Mouse (Mus musculus) embryonic facial prominence, embryonic 11.5 days (tissue): ENCODE measurements around the gene Haao. TPM values are rescaled to one million over a fixed set of nuclear protein-coding genes. Genes with fewer than 3 reads are reported as not detected.

Source experiments
- ATAC-seq: fragments of 200-750 bp; cut with Nextera tagmentation; replicated peaks from 2 replicates; pipeline ENCODE4 v1.8.0; 2017; ENCODE audit warnings: low read depth; ENCODE audit not compliant: insufficient number of reproducible peaks, low FRiP score, low TSS enrichment
- DNase-seq: peaks from one replicate; pipeline ENCODE4 v3.0.0-alpha.2; 2015; ENCODE audit warnings: low spot score
- H3K27ac ChIP-seq: fragments of 300-500 bp; sonication (generic); replicated peaks from 2 replicates; pipeline ENCODE4 v1.5.1; 2014; ENCODE audit warnings: mild to moderate bottlenecking, low read depth, low read length, control low read depth
- H3K27me3 ChIP-seq: fragments of 300-500 bp; sonication (generic); 2 replicates; pipeline ENCODE4 v1.6.1; 2014; ENCODE audit warnings: mild to moderate bottlenecking, low read length, moderate library complexity, mixed read lengths; ENCODE audit not compliant: control insufficient read depth, insufficient read depth
- H3K36me3 ChIP-seq: fragments of 300-500 bp; sonication (generic); replicated peaks from 2 replicates; pipeline ENCODE4 v1.6.1; 2014; ENCODE audit warnings: low read depth, mild to moderate bottlenecking, low read length, moderate library complexity, mixed read lengths; ENCODE audit not compliant: control insufficient read depth, insufficient read depth
- H3K4me1 ChIP-seq: fragments of 300-500 bp; sonication (generic); 2 replicates; pipeline ENCODE4 v1.6.1; 2014; ENCODE audit warnings: low read length, mixed read lengths; ENCODE audit not compliant: control insufficient read depth, insufficient read depth
- H3K4me2 ChIP-seq: fragments of 300-500 bp; sonication (generic); 2 replicates; pipeline ENCODE4 v1.6.1; 2014; ENCODE audit warnings: low read depth, mild to moderate bottlenecking, control low read depth, low read length, moderate library complexity
- H3K4me3 ChIP-seq: fragments of 300-500 bp; sonication (generic); 2 replicates; pipeline ENCODE4 v1.5.1; 2014; ENCODE audit warnings: low read depth, low read length, control low read depth
- H3K9ac ChIP-seq: fragments of 300-500 bp; sonication (generic); replicated peaks from 2 replicates; pipeline ENCODE4 v1.6.1; 2014; ENCODE audit warnings: mild to moderate bottlenecking, control low read depth, low read length
- H3K9me3 ChIP-seq: fragments of 300-500 bp; sonication (generic); replicated peaks from 2 replicates; pipeline ENCODE4 v1.6.1; 2016; ENCODE audit warnings: mild to moderate bottlenecking, low read length, inconsistent platforms, mixed read lengths; ENCODE audit not compliant: control insufficient read depth
- WGBS: fragments of 180-500 bp; shearing (Covaris S2); extraction: QIAGEN DNeasy Blood & Tissue Kit; methylation state at CpG from one replicate; pipeline ENCODE4 v1.1.7; 2014; 5-methylcytosine and 5-hydroxymethylcytosine counted together
- polyA plus RNA-seq: library from polyadenylated mRNA; unstranded; fragments of >200 nt; fragmentation: Nextera tagmentation; extraction: Ambion mirVana; gene quantifications from 2 replicates; pipeline ENCODE4 v1.2.1, GENCODE M21; 2014

Gene Haao
- polyA plus RNA-seq, 1 experiment from 2014 or later = 0.39 TPM

DNA sequence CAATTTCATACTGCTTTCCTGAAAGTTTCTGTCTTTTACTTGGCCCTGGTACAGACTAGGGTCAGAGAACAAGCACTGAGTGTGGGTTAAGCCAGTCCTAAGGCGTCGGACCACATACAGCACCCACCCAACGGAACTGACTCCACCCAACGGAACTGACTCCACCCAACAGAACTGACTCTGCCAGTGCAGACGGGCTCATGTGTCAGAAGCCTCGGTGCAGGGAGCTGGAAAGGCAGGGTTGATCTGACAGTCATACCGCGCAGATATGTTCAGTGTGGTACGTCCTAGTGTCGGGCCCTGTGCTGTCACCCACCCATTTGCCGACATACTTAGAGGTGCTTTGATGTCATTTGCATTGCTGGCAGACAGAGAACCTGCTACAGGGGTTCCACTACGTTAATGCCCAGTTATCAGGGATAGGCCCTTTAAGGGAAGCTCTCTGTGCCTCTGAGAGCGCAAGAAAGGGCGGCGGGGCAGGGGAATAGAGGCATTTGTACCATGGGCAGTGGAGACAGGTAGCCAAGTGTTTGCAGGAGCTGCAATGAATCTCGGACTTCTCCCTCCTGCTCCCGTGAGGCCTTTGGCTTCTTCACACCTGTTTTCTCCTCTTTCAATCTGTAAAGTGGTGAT lies 38.5 kb downstream of the Haao start:
- no peak overlapping the region for H3K4me2 ChIP-seq

DNA sequence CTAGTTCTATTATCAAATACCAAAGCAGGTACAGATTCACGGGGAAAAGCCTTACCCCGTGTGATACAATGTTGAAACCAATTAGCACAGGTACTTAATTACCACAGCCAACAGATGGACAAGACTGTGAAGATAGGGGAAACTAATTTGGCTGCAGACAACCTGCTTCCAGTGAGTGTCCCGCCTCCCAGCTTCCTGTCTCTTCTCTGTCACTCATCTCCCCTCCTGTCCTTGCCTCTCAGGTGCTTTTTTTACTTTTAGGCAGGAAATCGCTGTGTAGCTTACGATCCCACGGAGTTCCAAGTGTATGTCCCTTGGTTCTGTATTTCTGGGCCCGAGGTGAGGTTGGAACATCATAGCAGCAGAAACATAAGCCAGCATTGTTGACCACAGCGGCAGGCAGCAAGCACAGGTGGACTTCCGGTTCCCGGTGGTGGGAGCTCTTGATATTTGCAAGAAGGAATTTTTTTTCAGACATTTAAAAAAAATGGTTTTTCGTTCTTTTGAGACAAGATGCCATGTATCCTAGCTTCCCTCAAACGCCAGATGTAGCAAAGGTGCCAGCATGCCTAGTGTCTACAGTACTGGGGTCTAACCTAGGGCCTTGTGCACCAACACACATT lies 39.2 kb downstream of the Haao start:
- Histone ChIP-seq H3K4me3 (no peak overlapping the region), H3K4me2 (no peak overlapping the region), H3K9ac (no peak overlapping the region), H3K27ac (no peak overlapping the region), H3K27me3 (no peaks in the 10 kb centered on the region), H3K9me3 (no peaks in the 10 kb centered on the region), H3K36me3 (no peaks in the 10 kb centered on the region), H3K4me1 (no peaks in the 10 kb centered on the region)
- 87% methylated on average over 12 of the region's 12 CpGs for WGBS
- ATAC-seq (no peak), DNase-seq (no peak)

More for the DNA sequence above, 38.5 kb downstream of the Haao start:
- no peaks in the 10 kb centered on the region for H3K36me3 ChIP-seq
- H3K27me3 ChIP-seq = no peaks in the 10 kb centered on the region
- no peak overlapping the region for H3K4me3 ChIP-seq
- WGBS = 89% methylated on average over 17 of the region's 17 CpGs
- DNase-seq (no peak), ATAC-seq (0 out of 2 replicates have a peak, but pooled peaks have one; percentile 41)
- H3K9me3 ChIP-seq = no peaks in the 10 kb centered on the region
- no peak overlapping the region for H3K9ac ChIP-seq
- H3K27ac ChIP-seq = no peak overlapping the region
- no peaks in the 10 kb centered on the region for H3K4me1 ChIP-seq

DNA sequence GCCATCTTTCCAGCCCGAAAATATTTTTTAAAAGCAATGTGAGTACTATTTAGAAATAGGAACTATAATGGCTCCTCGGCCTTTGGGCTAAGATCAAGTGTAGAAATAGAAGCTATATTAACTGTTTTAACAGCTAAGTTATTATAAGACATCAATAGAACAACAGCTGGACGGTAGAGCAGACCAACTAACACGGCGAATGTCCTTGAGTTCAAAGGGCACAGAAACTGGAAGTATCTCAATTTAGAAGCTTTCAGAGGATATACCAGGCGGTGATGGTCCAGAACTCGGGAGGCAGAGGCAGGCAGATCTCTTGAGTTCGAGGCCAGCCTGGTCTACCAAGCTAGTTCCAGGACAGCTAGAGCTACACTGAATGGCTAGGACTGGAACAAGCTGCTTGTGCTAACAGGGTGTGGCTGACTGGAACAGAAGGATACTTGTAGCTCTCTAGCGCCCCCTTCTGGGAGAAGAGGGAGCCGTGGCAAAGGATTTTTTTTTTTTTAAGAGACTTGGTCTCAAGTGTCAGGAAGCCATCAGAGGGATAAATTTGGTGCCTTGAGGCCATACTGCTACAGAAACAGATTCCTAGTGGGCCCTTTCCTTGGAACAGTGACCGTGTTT lies 39.9 kb downstream of the Haao start:
- Histone ChIP-seq H3K4me2 (no peak overlapping the region), H3K4me3 (no peak overlapping the region), H3K4me1 (no peaks in the 10 kb centered on the region), H3K9me3 (no peaks in the 10 kb centered on the region), H3K27me3 (no peaks in the 10 kb centered on the region), H3K9ac (no peak overlapping the region), H3K36me3 (no peaks in the 10 kb centered on the region), H3K27ac (no peak overlapping the region)
- DNase-seq (peak; percentile 75), ATAC-seq (no peak)
- 72% methylated on average over 11 of the region's 11 CpGs for WGBS

DNA sequence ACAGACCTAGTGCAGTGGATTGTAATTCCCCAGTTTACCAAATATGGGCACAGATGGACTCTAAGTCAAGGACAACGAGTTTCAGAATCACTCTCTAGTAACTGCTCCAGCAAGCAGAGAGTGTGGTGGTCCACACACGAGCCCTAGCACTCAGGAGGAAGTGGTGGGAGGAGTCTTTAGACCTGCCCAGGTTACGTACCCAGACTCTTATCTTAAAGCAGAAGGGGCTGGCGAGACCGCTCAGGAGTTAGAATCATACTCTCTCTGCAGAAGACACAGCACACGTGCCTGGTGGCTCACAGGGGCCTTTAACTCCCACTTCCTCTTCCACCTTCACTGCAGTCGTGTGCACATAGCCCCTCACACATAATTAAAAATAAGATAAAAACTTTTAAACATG lies 40.4 kb downstream of the Haao start:
- no peaks in the 10 kb centered on the region for H3K27me3 ChIP-seq
- H3K4me1 ChIP-seq = no peaks in the 10 kb centered on the region
- H3K9ac ChIP-seq = no peak overlapping the region
- DNase-seq (no peak), ATAC-seq (no peak)
- no peaks in the 10 kb centered on the region for H3K36me3 ChIP-seq
- H3K9me3 ChIP-seq = no peaks in the 10 kb centered on the region
- H3K4me2 ChIP-seq = no peak overlapping the region
- no peak overlapping the region for H3K4me3 ChIP-seq
- 73% methylated on average over 7 of the region's 7 CpGs for WGBS
- H3K27ac ChIP-seq = no peak overlapping the region

DNA sequence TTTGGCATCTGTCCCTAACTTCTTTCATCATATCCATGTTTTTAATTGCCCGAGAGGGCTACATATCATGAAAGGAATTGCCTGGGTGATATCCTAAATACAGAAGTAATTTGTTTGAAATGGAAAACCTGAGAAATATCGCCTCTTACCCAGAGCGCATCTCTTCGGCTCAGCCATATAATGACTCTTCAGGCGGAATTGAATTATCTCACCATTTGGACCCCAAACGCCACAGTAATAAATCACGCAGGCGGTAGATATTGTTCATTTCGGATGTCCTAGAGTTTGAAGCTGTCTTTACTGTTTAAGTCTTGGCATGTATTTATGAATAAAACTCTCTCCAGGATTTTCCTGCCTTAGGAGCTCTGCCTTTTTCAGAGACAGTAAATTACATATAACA lies 42.7 kb downstream of the Haao start:
- Histone ChIP-seq H3K36me3 (no peaks in the 10 kb centered on the region), H3K9ac (no peak overlapping the region), H3K4me1 (no peaks in the 10 kb centered on the region), H3K4me3 (no peak overlapping the region), H3K27me3 (no peaks in the 10 kb centered on the region), H3K27ac (no peak overlapping the region), H3K4me2 (no peak overlapping the region), H3K9me3 (no peaks in the 10 kb centered on the region)
- WGBS = 95% methylated on average over 9 of the region's 9 CpGs
- ATAC-seq (no peak), DNase-seq (no peak)

- Histone ChIP-seq H3K9me3 (no peaks in the 10 kb centered on the region), H3K9ac (no peak overlapping the region), H3K4me3 (no peak overlapping the region), H3K36me3 (no peaks in the 10 kb centered on the region), H3K4me1 (no peaks in the 10 kb centered on the region), H3K27me3 (no peaks in the 10 kb centered on the region), H3K4me2 (no peak overlapping the region), H3K27ac (no peak overlapping the region)
- WGBS = 70% methylated on average over 9 of the region's 9 CpGs
- no peak for DNase-seq
- ATAC-seq = no peak; the same call in 1 of the 2 replicates
Measured at GRCm38 (mm10) chr17:83803987-83804386, 43.8 kb downstream of the Haao start.

DNA sequence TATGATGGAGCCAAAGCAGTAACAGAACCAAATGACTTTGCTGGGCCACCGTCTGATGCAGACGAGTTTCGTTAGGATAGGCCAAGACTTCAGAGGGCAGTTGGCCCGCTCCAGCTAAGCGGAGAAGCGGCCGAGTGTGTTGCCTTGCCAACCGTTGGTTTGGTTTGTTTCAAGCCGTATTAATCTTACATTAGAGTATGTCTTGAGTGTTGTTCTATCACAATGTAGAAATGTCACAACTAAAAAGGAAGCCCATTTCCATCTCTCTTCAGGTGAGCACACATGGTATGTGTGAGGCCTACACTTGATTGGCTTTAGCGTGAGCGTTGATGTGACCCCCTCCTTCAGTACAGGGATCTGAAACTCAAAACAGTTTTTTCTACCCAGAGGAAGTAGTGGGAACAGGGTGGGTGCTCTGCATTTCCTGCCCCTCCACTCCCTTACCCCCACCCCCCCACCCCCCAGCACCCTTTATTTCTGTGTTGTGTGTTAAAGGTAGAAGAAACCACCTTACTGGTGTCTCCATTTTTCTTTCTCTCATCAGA lies 48.2 kb downstream of the Haao start:
- no peak for ATAC-seq

DNA sequence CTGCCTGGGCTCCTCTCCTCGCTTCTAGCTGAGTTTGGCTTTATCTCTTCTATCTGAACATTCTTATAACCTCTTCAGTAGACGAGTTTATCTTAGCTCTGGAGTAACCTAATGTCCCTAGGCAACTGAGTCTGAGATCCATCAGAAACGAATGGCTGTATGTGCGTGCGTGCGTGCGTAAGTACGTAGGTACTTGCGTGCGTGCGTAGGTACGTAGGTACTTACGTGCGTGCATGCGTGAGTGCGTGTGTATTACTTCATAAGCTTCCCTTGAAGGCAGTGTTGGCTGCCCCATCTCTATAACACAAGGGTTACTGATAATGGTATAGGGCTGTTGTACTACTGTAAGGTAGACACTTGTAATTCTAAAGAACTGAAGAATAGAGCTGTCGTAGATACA lies 52.6 kb downstream of the Haao start:
- ATAC-seq (no peak), DNase-seq (no peak)
- no peak overlapping the region for H3K27ac ChIP-seq
- H3K9me3 ChIP-seq = no peaks in the 10 kb centered on the region
- no peaks in the 10 kb centered on the region for H3K27me3 ChIP-seq
- no peak overlapping the region for H3K4me3 ChIP-seq
- H3K9ac ChIP-seq = no peak overlapping the region
- no peak overlapping the region for H3K4me2 ChIP-seq
- 95% methylated on average over 17 of the region's 17 CpGs for WGBS
- no peaks in the 10 kb centered on the region for H3K4me1 ChIP-seq
- H3K36me3 ChIP-seq = no peaks in the 10 kb centered on the region

More for the DNA sequence above, 48.2 kb downstream of the Haao start:
- no peak overlapping the region for H3K4me3 ChIP-seq
- no peaks in the 10 kb centered on the region for H3K4me1 ChIP-seq
- no peak for DNase-seq
- no peaks in the 10 kb centered on the region for H3K36me3 ChIP-seq
- no peaks in the 10 kb centered on the region for H3K27me3 ChIP-seq
- no peak overlapping the region for H3K4me2 ChIP-seq
- no peak overlapping the region for H3K9ac ChIP-seq
- WGBS = 90% methylated on average over 11 of the region's 11 CpGs
- H3K9me3 ChIP-seq = no peaks in the 10 kb centered on the region
- H3K27ac ChIP-seq = no peak overlapping the region
